Mouse (Mus musculus) kidney, adult 2 months (tissue): Measurements from ENCODE around the gene Btbd19.

Experiments used
- CTCF ChIP-seq: fragments of 200-500 bp; conservative IDR thresholded peaks from 2 replicates; pipeline ENCODE4 v1.5.1; 2011; ENCODE audit warnings: low read depth, mild to moderate bottlenecking, control low read depth, low read length, moderate library complexity, mixed read lengths; ENCODE audit not compliant: insufficient read depth, insufficient read length
- POLR2A ChIP-seq: fragments of 200-500 bp; IDR thresholded peaks from one replicate; pipeline ENCODE4 v1.6.1; 2011; ENCODE audit warnings: low read depth, low read length, control low read depth

- no peak for TF ChIP-seq CTCF
- TF ChIP-seq POLR2A = no peak
Observed at GRCm38 (mm10) chr4:117119636-117120035, 5.9 kb downstream of the Btbd19 start.
